Mouse (Mus musculus) left cerebral cortex, postnatal 4 days (tissue): ENCODE measurements at regions not wholly inside any gene's neighbourhood (a gene's known extent, or its start where the extent isn't known, plus 50 kb on each side); places are given as distances from the start of the nearest gene placed in this dataset.

Experiments used
- DNase-seq: peaks from one replicate; pipeline ENCODE4 v3.0.0-alpha.2; 2022
- intact Hi-C: fragments of 180-260 bp; cut with DNase I; formaldehyde crosslinking; loops from one replicate; pipeline ENCODE4 v1.15.1; 2025

GRCm38 (mm10) chr10:96723071-96723470 lies 106.3 kb downstream of the Btg1 start:
- intact Hi-C loops = loop anchor here (10.0 kb wide), 2 partner anchors 98 to 592 kb away; no protein-coding TSS in a partner anchor
- no peak for DNase-seq

- no peak for DNase-seq
- intact Hi-C loops = loop anchor here (10.0 kb wide), 2 partner anchors 100 to 590 kb away; no protein-coding TSS in a partner anchor
Observed at GRCm38 (mm10) chr10:96724436-96725175, 107.8 kb downstream of the Btg1 start.

DNA sequence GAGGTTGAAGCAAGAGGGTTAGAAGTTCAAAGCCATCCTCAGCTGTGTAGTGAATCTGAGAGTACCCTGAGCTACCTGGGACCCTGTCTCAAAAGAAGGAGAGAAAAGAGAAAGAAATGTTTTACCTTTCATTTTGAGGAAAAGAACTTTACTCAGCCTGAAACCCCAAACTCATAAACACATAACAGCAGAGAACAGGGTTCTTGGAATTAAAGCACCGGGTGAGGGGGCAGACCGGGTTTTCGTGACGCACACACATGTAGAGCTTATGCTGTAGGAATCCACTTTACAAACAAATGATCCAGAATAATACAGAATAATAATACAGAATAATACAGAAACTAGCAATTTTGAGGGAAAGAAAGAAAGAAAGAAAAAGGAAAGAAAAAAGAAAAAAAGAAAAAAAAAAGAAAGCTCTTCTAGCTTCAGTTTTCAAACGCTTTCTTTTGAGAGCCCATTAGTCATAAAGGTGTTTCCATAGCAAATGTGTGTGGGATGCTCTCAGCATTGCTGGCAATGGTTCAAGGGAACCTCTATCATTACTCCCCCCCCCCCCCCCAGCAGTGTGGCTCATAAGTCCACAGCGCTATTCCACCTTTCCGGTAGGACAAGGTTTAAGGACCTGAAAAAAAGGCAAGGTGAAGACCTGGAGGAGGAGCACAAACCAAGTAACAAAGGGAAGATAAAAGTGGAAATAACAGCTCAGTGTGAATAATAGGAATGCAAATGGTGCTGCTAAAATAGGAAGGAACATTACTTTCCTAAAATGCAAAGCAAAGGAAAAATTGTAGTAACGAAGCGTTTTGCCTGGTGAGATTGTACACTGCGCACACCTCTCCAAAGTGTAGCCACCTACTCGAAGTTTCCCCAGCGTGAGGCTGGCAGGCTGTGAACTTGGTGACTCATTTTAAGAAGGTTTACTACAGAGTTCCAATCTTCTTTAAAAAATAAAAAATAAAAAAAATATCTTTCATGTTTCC lies 110.3 kb downstream of the Btg1 start:
- intact Hi-C loops = loop anchor here (10.0 kb wide), 2 partner anchors 102 to 588 kb away; no protein-coding TSS in a partner anchor
- no peak for DNase-seq

- no peak for DNase-seq
- intact Hi-C loops = no loop called here
Observed at GRCm38 (mm10) chr10:96733581-96733980, 116.8 kb downstream of the Btg1 start.

GRCm38 (mm10) chr10:96735146-96735545 lies 118.3 kb downstream of the Btg1 start:
- intact Hi-C loops = no loop called here

DNA sequence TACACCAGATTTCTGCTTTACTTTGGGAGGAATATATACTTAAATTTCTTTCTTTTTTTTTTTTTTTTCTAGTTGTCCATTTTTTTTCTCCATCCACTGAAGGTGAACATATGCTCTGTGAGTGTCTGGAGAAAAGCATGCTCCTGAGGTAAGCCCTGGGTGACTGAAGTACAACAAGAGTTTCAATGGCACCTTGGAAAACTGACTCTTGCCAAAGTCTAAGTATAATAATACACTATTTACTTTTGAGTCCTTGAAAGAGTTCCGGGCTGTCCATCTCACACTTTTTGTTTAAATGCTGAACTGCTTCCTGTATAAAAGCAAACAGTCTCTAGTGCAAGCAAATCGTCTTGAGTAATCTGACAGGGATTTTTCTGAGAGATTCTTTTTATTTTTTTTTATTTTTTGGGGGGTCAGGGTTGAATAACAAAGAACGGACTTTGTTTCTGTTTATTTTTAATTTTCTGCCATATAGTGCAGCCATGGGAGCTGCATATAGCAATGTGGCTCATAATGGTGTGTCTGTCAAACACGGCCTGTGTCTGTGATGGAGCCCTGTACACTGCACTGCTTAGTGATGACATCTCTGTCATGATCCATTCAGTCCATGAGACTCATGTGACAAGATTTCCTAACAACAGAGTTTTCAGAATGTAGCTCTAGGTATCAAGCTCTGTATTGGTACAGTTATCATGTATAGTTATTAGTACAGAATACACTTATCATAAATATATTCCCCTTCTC lies 119.3 kb downstream of the Btg1 start:
- no peak for DNase-seq
- intact Hi-C loops = no loop called here

More at GRCm38 (mm10) chr10:96735146-96735545, 118.3 kb downstream of the Btg1 start:
- no peak for DNase-seq

DNA sequence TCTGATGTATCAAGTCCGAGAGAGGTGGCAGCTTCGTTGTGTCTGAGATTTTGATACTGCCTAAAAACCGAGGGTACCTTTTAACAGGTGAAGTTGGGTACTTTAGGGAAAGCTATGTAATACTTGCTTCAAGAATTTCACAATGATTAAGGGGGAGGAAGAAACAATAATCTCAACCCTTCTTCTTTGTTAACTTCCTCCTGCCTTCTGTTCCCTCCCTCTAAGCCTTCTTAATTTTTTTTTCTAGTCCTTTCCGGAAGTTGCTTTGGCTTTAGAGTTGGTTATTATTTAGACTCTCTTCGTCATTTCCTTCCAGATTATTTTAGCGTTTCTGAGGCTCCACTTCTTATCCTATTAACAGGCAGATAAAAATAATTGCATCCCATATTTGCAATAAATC lies 121.2 kb downstream of the Btg1 start:
- intact Hi-C loops = no loop called here

GRCm38 (mm10) chr10:96738606-96739005 lies 121.8 kb downstream of the Btg1 start:
- no peak for DNase-seq
- intact Hi-C loops = no loop called here

More for the DNA sequence above, 121.2 kb downstream of the Btg1 start:
- no peak for DNase-seq

- intact Hi-C loops = no loop called here
- DNase-seq = peak; percentile 63
Observed at GRCm38 (mm10) chr10:96744167-96744777, 127.5 kb downstream of the Btg1 start.

- DNase-seq = no peak
- intact Hi-C loops = no loop called here
Observed at GRCm38 (mm10) chr10:96747015-96747663, 130.3 kb downstream of the Btg1 start.

- DNase-seq = no peak
- intact Hi-C loops = no loop called here
Observed at GRCm38 (mm10) chr10:96750861-96751260, 134.1 kb downstream of the Btg1 start.

GRCm38 (mm10) chr10:96751580-96752264 lies 134.9 kb downstream of the Btg1 start:
- intact Hi-C loops = no loop called here
- peak; percentile 66 for DNase-seq

DNA sequence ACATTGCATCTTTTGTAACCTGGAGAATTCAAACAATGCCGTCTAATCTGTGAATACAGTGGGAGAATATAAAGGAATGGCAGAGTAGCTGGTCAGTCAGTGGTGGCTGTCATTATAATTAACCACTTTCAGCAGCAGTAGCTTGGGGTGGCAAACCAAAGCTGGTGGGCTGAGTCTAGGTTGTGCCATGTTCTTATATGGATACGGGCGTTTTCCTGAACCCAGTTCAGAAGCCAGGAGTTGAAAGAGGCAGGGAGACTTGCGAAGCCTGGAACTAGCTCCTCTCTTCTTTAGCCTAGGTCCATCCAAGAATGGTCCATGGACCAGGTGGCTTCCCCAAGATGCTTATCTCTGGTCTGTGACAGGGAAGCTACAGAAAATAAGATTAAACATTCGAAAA lies 135.7 kb downstream of the Btg1 start:
- no peak for DNase-seq
- intact Hi-C loops = no loop called here

GRCm38 (mm10) chr10:96753521-96753920 lies 136.7 kb downstream of the Btg1 start:
- DNase-seq = no peak

GRCm38 (mm10) chr10:96755674-96756073 lies 138.9 kb downstream of the Btg1 start:
- no peak for DNase-seq
- intact Hi-C loops = no loop called here

More at GRCm38 (mm10) chr10:96753521-96753920, 136.7 kb downstream of the Btg1 start:
- intact Hi-C loops = no loop called here

DNA sequence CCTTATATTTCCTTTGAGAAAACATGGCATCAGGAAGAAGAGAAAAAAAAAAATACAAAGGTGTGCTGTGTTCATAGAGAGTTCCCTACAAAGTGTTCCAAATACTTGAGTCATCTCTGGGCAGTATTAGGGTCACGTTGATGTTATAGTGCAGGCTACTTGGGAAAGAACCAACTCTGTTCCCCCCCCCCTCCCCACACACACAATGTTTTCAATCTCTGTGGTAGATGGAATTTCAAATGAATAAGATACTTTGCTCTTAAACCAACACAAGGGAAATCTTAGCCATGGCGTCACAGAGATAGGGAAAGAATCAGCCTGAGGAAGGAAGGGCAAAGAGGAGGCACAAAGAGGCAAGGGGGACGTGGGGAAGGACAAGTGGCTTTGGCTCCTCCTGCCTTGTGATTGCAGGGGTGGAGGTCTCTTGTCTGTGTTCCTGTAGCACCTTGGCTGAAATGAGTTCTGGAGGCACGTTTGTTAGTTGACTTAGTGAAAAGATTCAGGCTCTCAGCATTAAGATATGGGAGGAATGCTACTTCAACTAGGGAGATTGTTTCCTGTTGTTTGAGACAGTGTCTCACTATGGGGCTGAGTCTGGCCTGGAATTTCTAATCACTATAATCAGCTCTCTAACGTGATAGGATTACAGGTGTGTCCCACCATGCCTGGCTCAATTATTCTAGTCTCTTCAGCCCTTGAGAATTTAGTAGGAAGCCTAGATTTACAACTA lies 139.7 kb downstream of the Btg1 start:
- DNase-seq = no peak
- intact Hi-C loops = no loop called here

GRCm38 (mm10) chr10:96757311-96757710 lies 140.5 kb downstream of the Btg1 start:
- no peak for DNase-seq
- intact Hi-C loops = no loop called here

- no peak for DNase-seq
- intact Hi-C loops = no loop called here
Observed at GRCm38 (mm10) chr10:96761601-96762000, 144.8 kb downstream of the Btg1 start.
